ENCODE assay signal across 9 mouse cellular contexts in the genomic region with DNA sequence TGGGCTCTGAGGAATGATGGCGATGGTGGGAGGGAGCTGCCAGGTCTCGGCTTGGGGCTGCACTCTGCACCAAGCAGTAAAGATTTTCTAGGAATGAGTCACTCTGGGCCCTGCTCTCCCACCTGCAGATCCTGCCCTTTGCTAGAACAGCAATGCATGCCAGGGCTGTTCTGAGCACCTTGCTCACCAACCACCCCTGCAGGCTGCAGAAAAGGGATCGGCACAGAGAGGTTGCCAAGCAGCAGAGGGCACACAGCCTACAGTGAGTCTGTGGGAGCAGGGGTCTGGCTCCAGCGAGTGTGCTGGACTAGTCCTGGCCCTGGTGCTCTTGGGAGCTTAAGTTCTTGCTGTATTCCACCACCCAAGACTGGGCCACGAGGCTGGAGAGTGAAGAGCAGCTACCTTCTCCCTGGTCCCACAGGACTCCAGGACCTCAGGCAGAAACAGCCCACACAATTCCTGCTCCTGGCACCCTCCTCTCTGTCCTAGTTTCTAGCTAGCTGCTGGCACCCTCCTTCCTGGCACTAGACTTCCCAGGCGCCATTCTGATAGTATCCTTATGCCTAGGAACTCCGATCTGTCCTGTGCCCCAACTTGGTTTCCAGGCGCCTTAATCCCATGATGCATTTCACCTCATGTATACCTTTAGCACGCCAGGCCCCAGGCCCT. TPM values are rescaled to one million over a fixed set of nuclear protein-coding genes. Genes with fewer than 3 reads are reported as not detected.
DNase-seq lines count a peak whose midpoint lies in the region; ATAC-seq and TF ChIP-seq lines count a peak whose summit lies in the region.
"Had no signal": no experiment of that assay in that cellular context is flagged by ENCODE, and none has a peak within 500 bp of the region (broad histone marks: within the 10 kb centered on the region; RNA-seq: fewer than 3 reads in every experiment).

No protein-coding gene starts in this region.

- no peak for TF ChIP-seq POLR2A in thymus, adult 2 months (IDR thresholded peaks at IDR 0.05; ENCODE audit: control insufficient read depth, extremely low read depth, insufficient read depth, low read length, poor library complexity)

- no peak overlapping the region for H3K9ac ChIP-seq in forebrain, embryonic 11.5 days (ENCODE audit: low read length)

- 82% methylated on average over 9 of the region's 9 CpGs for WGBS in forebrain, embryonic 11.5 days
- WGBS in thymus, adult 2 months: 88% methylated on average over 9 of the region's 9 CpGs

- ATAC-seq in forebrain, embryonic 11.5 days (replicated peaks; ENCODE audit: low FRiP score): no peak

- H3K4me1 ChIP-seq in forebrain, embryonic 11.5 days (replicated peaks; ENCODE audit: control insufficient read depth, insufficient read depth, low read length): peaks cover 7% of the 10 kb centered on the region
- H3K4me1 ChIP-seq in thymus, adult 2 months (replicated peaks; ENCODE audit: control insufficient read depth, insufficient read depth, low read length): peaks cover 48% of the 10 kb centered on the region

- no peak overlapping the region for H3K4me2 ChIP-seq in forebrain, embryonic 11.5 days (ENCODE audit: low read depth, low read length, severe bottlenecking)

- no peak for TF ChIP-seq CTCF in thymus, adult 2 months (IDR thresholded peaks at IDR 0.05; ENCODE audit: borderline replicate concordance, control insufficient read depth, extremely low read depth, insufficient read depth, low read length, poor library complexity)

- no peaks in the 10 kb centered on the region for H3K9me3 ChIP-seq in forebrain, embryonic 11.5 days (ENCODE audit: control insufficient read depth, low read length)

- DNase-seq in frontal cortex, postnatal 36 days (ENCODE audit: low spot score in 2 of 2): peak; percentile 44 to 75
- DNase-seq in frontal cortex, postnatal 25 days (ENCODE audit: low spot score in 2 of 2): no peak
- peak; percentile 76 for DNase-seq in right cerebral cortex, adult 18-20 months
- no peak for DNase-seq in right cerebral cortex, postnatal 4 days
- DNase-seq in heart, postnatal 10 days: peak; percentile 36 to 37
- DNase-seq in c-Kit-positive CD71-positive TER-119-positive erythroid progenitor cells, embryonic 14.5 days (ENCODE audit: low spot score): no peak
- DNase-seq in forebrain, embryonic 11.5 days (ENCODE audit: low spot score): no peak
- no peak for DNase-seq in thymus, adult 2 months
- DNase-seq: gastrocnemius, postnatal 36 days had no signal

- peaks cover 4% of the 10 kb centered on the region for H3K27me3 ChIP-seq in forebrain, embryonic 11.5 days (ENCODE audit: control insufficient read depth, insufficient read depth, low read length)
- H3K27me3 ChIP-seq in thymus, adult 2 months (ENCODE audit: control insufficient read depth, insufficient read depth, low read length): no peaks in the 10 kb centered on the region

- H3K4me3 ChIP-seq in forebrain, embryonic 11.5 days (ENCODE audit: low read depth, low read length): no peak overlapping the region
- no peak overlapping the region for H3K4me3 ChIP-seq in thymus, adult 2 months (ENCODE audit: control insufficient read depth, insufficient read depth, low read length)

- intact Hi-C loops in heart, postnatal 10 days (cut with DNase I): no loop called here

- no peaks in the 10 kb centered on the region for H3K36me3 ChIP-seq in forebrain, embryonic 11.5 days (ENCODE audit: control insufficient read depth, insufficient read depth, low read length)
- H3K36me3 ChIP-seq in thymus, adult 2 months (ENCODE audit: control insufficient read depth, insufficient read depth, low read length): no peaks in the 10 kb centered on the region

- H3K27ac ChIP-seq in forebrain, embryonic 11.5 days (ENCODE audit: low read depth, low read length): no peak overlapping the region
- H3K27ac ChIP-seq in thymus, adult 2 months (ENCODE audit: control insufficient read depth, insufficient read depth, low read length): no peak overlapping the region

RNA-seq across cellular contexts. Expression of a gene that starts 46.6 kb away (rescaled TPM):
- total RNA-seq in heart, postnatal 10 days (2021): 10 to 100 TPM; 85.7 to 97.5 TPM
- 25.5 and 27.2 TPM in 2 replicates for polyA plus RNA-seq in forebrain, embryonic 11.5 days (2014; fragmentation: Nextera tagmentation; extraction: Ambion mirVana)
- 85.8 and 101 TPM in 2 replicates for polyA plus RNA-seq in thymus, adult 2 months (2012; rRNA removed)

RNA-seq across cellular contexts. Expression of a gene that starts 52.2 kb away (rescaled TPM):
- 1 to 10 TPM in 1 of 2 experiments, under 1 TPM in 1; 0.40 to 1.5 TPM for total RNA-seq in heart, postnatal 10 days (2021)
- 1.8 and 4.5 TPM in 2 replicates for polyA plus RNA-seq in forebrain, embryonic 11.5 days (2014; fragmentation: Nextera tagmentation; extraction: Ambion mirVana)
- polyA plus RNA-seq in thymus, adult 2 months (2012; rRNA removed): 0.58 and 0.68 TPM in 2 replicates

Comparison
In these comparisons a context has a peak if more than half of its experiments do, and no peak if none do; other contexts are left out.
1. DNase-seq: peak in frontal cortex, postnatal 36 days (2 of 2), right cerebral cortex, adult 18-20 months (single experiment) and heart, postnatal 10 days (2 of 2); none in frontal cortex, postnatal 25 days (0 of 2), right cerebral cortex, postnatal 4 days (single experiment), c-Kit-positive CD71-positive TER-119-positive erythroid progenitor cells, embryonic 14.5 days (single experiment), forebrain, embryonic 11.5 days (single experiment) and thymus, adult 2 months (single experiment).